Mouse (Mus musculus): Measurements from ENCODE around the gene Sipa1. TPM values are rescaled to one million over a fixed set of nuclear protein-coding genes. Genes with fewer than 3 reads are reported as not detected.

Sipa1 gene
- total and polyA plus RNA-seq, 2 experiments from 2014 or later, result 18.3 to 19.6 TPM

DNA sequence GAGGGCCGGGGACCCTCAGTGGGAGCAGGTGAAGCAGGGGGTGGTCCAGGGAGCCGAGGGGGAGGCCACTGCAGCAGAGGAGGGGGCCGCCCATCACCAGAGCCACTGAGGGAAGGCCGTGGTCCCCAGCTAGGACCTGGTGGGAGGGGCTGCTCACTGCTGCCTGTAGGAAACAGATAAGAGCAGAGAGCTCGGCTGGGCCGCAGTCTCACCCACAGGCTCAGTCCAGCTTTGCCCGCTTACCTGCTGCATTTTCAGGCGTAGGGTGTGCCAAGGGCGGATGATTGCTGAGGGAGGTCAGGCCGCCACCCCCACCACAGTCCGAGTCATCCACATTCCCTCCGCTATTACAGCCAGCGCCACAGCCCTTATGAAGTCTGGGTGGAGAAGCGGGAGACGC, 2.0 kb upstream of the Sipa1 start:
- no peak for ATAC-seq
- Histone ChIP-seq H3K4me3 (ENCODE audit: low read depth, low read length) (no peak overlapping the region), H3K4me2 (ENCODE audit: low read depth) (no peak overlapping the region), H3K36me3 (ENCODE audit: insufficient read depth) (peaks cover 53% of the 10 kb centered on the region), H3K4me1 (ENCODE audit: insufficient read depth) (peaks cover 5% of the 10 kb centered on the region; the same call in 1 of the 2 replicates), H3K27me3 (ENCODE audit: insufficient read depth, low read length) (no peaks in the 10 kb centered on the region), H3K9ac (no peak overlapping the region), H3K27ac (ENCODE audit: low read depth, low read length) (no peak overlapping the region), H3K9me3 (ENCODE audit: low read length) (no peaks in the 10 kb centered on the region)
- 93% methylated on average over 15 of the region's 15 CpGs for WGBS
- TF ChIP-seq CTCF (IDR thresholded peaks at IDR 0.05; ENCODE audit: low read depth), result no peak
- DNase-seq, result no peak

DNA sequence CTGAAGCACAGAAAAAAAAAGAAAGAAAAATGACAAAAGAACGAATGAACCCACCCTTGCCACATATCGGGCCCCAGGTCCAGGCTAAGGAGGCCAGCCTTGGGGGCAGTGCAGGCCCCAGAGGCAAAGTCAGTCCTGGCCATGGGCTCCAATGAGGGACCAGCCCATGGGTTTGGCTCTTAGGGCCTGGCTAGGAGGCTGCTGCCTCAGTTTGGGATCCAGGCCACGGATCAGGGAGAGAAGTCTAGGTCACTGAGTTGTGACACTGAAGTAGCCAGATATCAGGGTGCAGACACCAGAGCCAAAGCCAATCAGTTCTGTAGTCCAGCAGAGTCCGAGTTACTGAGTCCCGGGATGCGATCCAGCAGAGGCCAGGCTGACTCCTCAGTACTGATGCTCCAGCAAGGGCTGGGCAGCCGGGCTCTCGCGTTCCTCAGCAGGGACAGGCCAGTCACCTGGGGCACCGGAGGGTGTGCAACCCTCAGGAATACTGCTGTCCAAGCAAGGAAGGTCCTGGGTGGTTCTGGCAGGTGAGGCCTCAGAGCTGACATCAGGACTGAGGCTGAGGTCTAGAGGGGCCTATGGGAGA, 1.3 kb upstream of the Sipa1 start:
- no peak for TF ChIP-seq CTCF (IDR thresholded peaks at IDR 0.05; ENCODE audit: low read depth)
- 92% methylated on average over 10 of the region's 10 CpGs for WGBS

DNA sequence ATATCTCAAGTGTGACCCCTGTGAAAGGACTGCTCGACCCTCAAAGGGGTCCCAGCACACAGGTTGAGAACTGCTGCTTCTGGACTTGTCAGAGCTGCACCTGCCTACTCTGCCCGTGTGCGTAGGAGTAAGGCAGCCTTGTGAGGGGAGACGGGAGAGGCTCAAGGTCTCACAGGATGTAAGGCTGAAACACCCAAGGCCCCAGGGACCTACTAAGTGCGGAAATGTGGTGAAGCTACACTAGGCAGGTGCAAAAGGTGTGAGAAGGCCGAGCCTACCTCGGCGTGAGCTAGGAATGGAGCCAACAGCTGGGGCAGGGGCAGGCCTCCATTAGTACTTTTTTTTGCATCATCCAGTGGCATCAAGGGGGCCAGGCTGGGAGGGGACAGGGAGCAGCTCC, 1.2 kb downstream of the Sipa1 start:
- no peak for ATAC-seq
- H3K27ac ChIP-seq (ENCODE audit: low read depth, low read length), result 0 out of 2 replicates have a peak overlapping the region, but pooled peaks have one; percentile 1
- H3K4me2 ChIP-seq (ENCODE audit: low read depth), result no peak overlapping the region
- WGBS, result 83% methylated on average over 8 of the region's 8 CpGs
- H3K36me3 ChIP-seq (ENCODE audit: insufficient read depth), result peaks cover 33% of the 10 kb centered on the region
- no peak overlapping the region for H3K4me3 ChIP-seq (ENCODE audit: low read depth, low read length)
- peaks cover 5% of the 10 kb centered on the region; the same call in 1 of the 2 replicates for H3K4me1 ChIP-seq (ENCODE audit: insufficient read depth)
- no peaks in the 10 kb centered on the region for H3K27me3 ChIP-seq (ENCODE audit: insufficient read depth, low read length)
- TF ChIP-seq CTCF (IDR thresholded peaks at IDR 0.05; ENCODE audit: low read depth), result no peak
- no peak overlapping the region for H3K9ac ChIP-seq
- no peaks in the 10 kb centered on the region for H3K9me3 ChIP-seq (ENCODE audit: low read length)
- DNase-seq, result no peak

More for the DNA sequence above, 1.3 kb upstream of the Sipa1 start:
- H3K9ac ChIP-seq, result no peak overlapping the region
- H3K27me3 ChIP-seq (ENCODE audit: insufficient read depth, low read length), result no peaks in the 10 kb centered on the region
- ATAC-seq, result no peak
- DNase-seq, result no peak
- no peaks in the 10 kb centered on the region for H3K9me3 ChIP-seq (ENCODE audit: low read length)
- H3K4me3 ChIP-seq (ENCODE audit: low read depth, low read length), result no peak overlapping the region
- no peak overlapping the region for H3K27ac ChIP-seq (ENCODE audit: low read depth, low read length)
- peaks cover 53% of the 10 kb centered on the region for H3K36me3 ChIP-seq (ENCODE audit: insufficient read depth)
- H3K4me1 ChIP-seq (ENCODE audit: insufficient read depth), result peaks cover 5% of the 10 kb centered on the region; the same call in 1 of the 2 replicates
- H3K4me2 ChIP-seq (ENCODE audit: low read depth), result no peak overlapping the region

DNA sequence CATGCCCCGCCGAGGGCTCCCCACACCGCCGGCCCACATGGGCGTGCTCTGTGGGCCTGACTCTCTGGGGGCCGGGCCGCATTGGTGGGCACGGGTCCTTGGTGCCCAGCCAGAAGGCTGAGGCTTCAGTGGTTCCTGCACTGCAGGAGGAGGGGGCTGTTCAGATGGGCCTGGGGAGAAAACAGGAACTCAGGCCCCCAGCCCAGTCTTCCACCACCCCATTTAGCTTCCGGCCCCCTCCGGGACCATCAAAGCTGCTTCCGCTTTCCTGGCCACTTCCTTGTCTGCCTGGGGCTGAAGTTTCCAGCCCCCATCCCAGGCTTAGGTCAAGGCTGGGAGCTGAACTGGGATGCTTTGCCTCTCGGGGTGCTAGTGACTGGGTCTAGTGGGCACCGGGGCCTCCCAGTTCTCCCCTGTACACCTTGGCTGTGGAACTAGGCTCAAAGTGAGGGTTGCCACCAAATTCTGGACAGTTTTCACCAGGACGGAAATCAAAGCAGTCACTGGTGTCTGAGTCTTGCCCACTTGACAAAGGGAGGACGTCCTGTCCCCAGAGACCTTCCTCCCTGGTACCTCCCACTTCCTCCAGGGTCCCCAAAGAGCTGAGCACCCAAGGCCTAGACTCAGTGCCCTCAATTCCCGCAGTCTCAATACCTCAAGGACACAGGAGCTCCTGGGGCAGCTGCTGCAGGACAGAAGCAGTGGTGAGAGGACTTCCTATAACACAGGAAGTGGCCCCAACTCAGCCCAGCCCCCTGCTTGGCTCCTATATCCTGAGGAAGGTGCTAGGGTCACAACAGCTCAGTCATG, 2.4 kb downstream of the Sipa1 start:
- Histone ChIP-seq H3K9me3 (ENCODE audit: low read length) (no peaks in the 10 kb centered on the region), H3K27ac (ENCODE audit: low read depth, low read length) (no peak overlapping the region), H3K36me3 (ENCODE audit: insufficient read depth) (peaks cover 21% of the 10 kb centered on the region), H3K4me2 (ENCODE audit: low read depth) (no peak overlapping the region), H3K4me1 (ENCODE audit: insufficient read depth) (peaks cover 5% of the 10 kb centered on the region; the same call in 1 of the 2 replicates), H3K4me3 (ENCODE audit: low read depth, low read length) (no peak overlapping the region), H3K9ac (no peak overlapping the region), H3K27me3 (ENCODE audit: insufficient read depth, low read length) (no peaks in the 10 kb centered on the region)
- ATAC-seq (no peak), DNase-seq (no peak)
- no peak for TF ChIP-seq CTCF (IDR thresholded peaks at IDR 0.05; ENCODE audit: low read depth)
- 86% methylated on average over 16 of the region's 16 CpGs for WGBS

DNA sequence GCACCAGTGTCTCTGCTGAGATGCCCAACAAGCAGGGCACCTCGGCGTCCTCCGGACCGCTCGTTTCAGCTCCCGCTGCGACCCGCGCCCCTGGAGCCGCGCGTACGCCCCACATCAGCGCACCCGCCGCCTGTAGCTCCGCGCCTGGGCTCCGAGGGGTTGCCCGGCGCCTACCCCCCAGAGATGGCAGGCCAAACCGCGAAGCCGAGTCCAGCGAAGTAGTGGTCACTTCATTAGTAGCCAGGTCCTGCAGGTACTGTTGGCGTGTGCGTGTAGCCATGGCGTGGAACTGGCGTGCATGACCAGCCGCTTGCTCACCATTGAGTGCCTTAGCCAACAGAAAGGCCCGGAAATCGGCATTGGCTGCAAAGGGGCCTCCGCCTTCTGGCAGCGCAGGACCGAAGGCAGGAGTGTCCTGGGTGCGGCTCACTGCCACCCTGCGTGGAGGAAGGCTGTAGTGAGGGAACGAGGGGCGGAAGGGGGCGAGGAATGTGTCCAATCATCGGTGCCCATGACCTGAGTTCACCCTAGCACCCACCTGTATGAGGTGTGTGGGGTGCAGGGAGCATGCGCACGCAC, 8.7 kb downstream of the Sipa1 start:
- DNase-seq (peak; percentile 39), ATAC-seq (peak; percentile 34)
- Histone ChIP-seq H3K4me2 (ENCODE audit: low read depth) (peak overlapping the region; percentile 70), H3K4me3 (ENCODE audit: low read depth, low read length) (peak overlapping the region; percentile 44), H3K27me3 (ENCODE audit: insufficient read depth, low read length) (peaks cover 4% of the 10 kb centered on the region), H3K9me3 (ENCODE audit: low read length) (no peaks in the 10 kb centered on the region), H3K4me1 (ENCODE audit: insufficient read depth) (0 out of 2 replicates have a peak, but pooled peaks cover 3% of the 10 kb centered on the region), H3K36me3 (ENCODE audit: insufficient read depth) (peaks cover 9% of the 10 kb centered on the region; the same call in 1 of the 2 replicates), H3K9ac (peak overlapping the region; percentile 57), H3K27ac (ENCODE audit: low read depth, low read length) (no peak overlapping the region)
- 13% methylated on average over 43 of the region's 43 CpGs for WGBS
- TF ChIP-seq CTCF (IDR thresholded peaks at IDR 0.05; ENCODE audit: low read depth), result no peak

DNA sequence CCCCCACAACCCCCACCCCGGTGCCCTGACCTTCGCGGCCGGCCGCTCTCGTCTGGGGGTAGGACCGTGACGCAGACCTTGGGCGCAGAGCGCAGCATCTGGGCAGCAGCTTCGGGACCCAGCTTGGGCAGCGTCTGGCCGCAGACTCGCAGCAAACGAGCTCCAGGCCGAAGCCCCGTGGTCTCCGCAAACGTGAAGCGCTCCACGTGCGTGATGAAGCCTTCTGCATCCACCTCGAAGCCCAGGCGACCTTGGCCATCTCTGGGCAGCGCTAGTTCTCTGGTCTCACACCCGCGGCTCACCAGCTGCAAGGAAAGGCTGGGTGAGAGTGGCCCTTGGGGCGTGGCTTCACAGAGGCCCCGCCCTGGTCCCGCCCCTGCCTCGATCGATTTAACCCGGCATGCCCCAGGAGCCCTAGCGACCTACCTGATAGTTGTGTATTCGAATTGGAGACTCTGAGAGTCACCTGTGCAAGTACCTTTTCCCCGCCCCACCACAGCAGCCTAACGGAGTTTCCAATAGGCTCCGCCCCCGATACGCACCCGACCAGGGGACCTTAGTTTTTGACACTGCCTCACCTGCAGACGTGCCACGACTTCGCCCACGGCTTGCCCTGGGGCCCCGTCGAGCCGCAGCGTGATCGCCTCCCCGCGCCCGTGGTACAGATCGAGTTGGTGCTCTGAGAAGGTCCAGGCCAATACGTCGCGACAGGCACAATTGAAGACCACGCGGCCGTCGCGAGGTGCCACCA, 9.4 kb downstream of the Sipa1 start:
- Histone ChIP-seq H3K9ac (peak overlapping the region; percentile 57), H3K4me3 (ENCODE audit: low read depth, low read length) (peak overlapping the region; percentile 44), H3K4me2 (ENCODE audit: low read depth) (peak overlapping the region; percentile 70), H3K27ac (ENCODE audit: low read depth, low read length) (no peak overlapping the region), H3K36me3 (ENCODE audit: insufficient read depth) (peaks cover 9% of the 10 kb centered on the region; the same call in 1 of the 2 replicates), H3K27me3 (ENCODE audit: insufficient read depth, low read length) (peaks cover 4% of the 10 kb centered on the region), H3K9me3 (ENCODE audit: low read length) (no peaks in the 10 kb centered on the region), H3K4me1 (ENCODE audit: insufficient read depth) (peaks cover 4% of the 10 kb centered on the region; the same call in 1 of the 2 replicates)
- WGBS, result 6% methylated on average over 62 of the region's 62 CpGs
- ATAC-seq, result peak; percentile 75
- no peak for TF ChIP-seq CTCF (IDR thresholded peaks at IDR 0.05; ENCODE audit: low read depth)
- peak; percentile 48 for DNase-seq
